Mouse (Mus musculus) kidney, adult 2 months (tissue): ENCODE measurements around the gene Spag17.

Experiments
- CTCF ChIP-seq: fragments of 200-500 bp; conservative IDR thresholded peaks from 2 replicates; pipeline ENCODE4 v1.5.1; 2011; ENCODE audit warnings: low read depth, mild to moderate bottlenecking, control low read depth, low read length, moderate library complexity, mixed read lengths; ENCODE audit not compliant: insufficient read depth, insufficient read length
- POLR2A ChIP-seq: fragments of 200-500 bp; IDR thresholded peaks from one replicate; pipeline ENCODE4 v1.6.1; 2011; ENCODE audit warnings: low read depth, low read length, control low read depth

DNA sequence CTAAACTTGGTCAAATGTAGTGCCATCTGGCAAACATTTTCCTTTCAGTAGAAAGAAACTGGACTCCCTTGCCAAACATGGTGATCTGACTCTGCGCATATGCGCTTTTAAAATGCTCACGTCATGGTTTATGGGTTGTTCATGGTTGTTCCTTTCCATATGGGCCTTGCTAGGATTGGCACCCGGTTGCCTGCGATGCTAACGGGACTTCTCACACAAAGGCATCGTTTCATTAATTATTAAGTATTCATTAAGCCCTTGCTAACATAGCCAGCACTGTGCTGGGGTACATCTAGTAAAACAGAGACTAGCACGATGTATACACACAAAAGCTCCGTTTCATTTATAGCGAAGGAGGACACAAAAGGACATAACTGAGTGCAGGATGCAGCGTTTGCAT lies 304.7 kb downstream of the Spag17 start:
- TF ChIP-seq POLR2A (no peak), CTCF (no peak)
